Mouse (Mus musculus) MEL (cell line): Measurements from ENCODE around the gene Dus2. TPM values are rescaled to one million over a fixed set of nuclear protein-coding genes. Genes with fewer than 3 reads are reported as not detected.

ENCODE experiments used
- DNase-seq: peaks from one replicate; pipeline ENCODE4 v3.0.0; 2011; ENCODE audit warnings: low read depth, low spot score
- H3K27ac ChIP-seq: 2 replicates; pipeline ENCODE4 v1.5.1; 2012; ENCODE audit warnings: low read depth, mild to moderate bottlenecking, control low read depth, low read length, moderate library complexity; ENCODE audit not compliant: control insufficient read depth
- H3K27me3 ChIP-seq, 2 experiments: fragments of 150-350 bp in 1 of 2; sonication (generic) in 1 of 2; 2 replicates each; pipeline ENCODE4 v1.6.1; 2012; ENCODE audit warnings: low read length in 2 of 2, mild to moderate bottlenecking in 2 of 2, improper control_type of control experiment in 1 of 2, moderate library complexity in 1 of 2; ENCODE audit not compliant: insufficient read depth in 2 of 2, control insufficient read depth in 1 of 2
- H3K36me3 ChIP-seq, 2 experiments: 2 replicates each; pipeline ENCODE4 v1.6.1; 2012 to 2014; ENCODE audit warnings: low read length in 2 of 2, improper control_type of control experiment in 1 of 2, inconsistent platforms in 1 of 2, mild to moderate bottlenecking in 1 of 2; ENCODE audit not compliant: insufficient read depth in 2 of 2, control insufficient read depth in 1 of 2
- H3K4me1 ChIP-seq, 2 experiments: fragments of 150-350 bp in 1 of 2; sonication (generic) in 1 of 2; 2 replicates each; pipeline ENCODE4 v1.6.1; 2012; ENCODE audit warnings: low read length in 2 of 2, improper control_type of control experiment in 1 of 2, mild to moderate bottlenecking in 1 of 2; ENCODE audit not compliant: insufficient read depth in 2 of 2, control insufficient read depth in 1 of 2
- H3K4me3 ChIP-seq, 2 experiments: fragments of 150-350 bp in 1 of 2; sonication (generic) in 1 of 2; 2 replicates each; pipeline ENCODE4 v1.5.1; 2012; ENCODE audit warnings: low read depth in 2 of 2, low read length in 2 of 2, mild to moderate bottlenecking in 2 of 2, moderate library complexity in 2 of 2, control low read depth in 1 of 2, improper control_type of control experiment in 1 of 2; ENCODE audit not compliant: control insufficient read depth in 1 of 2, insufficient read depth in 1 of 2
- H3K79me2 ChIP-seq: 2 replicates; pipeline ENCODE4 v1.6.1; 2012; ENCODE audit warnings: mild to moderate bottlenecking, low read length, moderate library complexity; ENCODE audit not compliant: control insufficient read depth, poor library complexity, insufficient read depth
- H3K9ac ChIP-seq: 2 replicates; pipeline ENCODE4 v1.6.1; 2012; ENCODE audit warnings: low read depth, mild to moderate bottlenecking, control low read depth, low read length, moderate library complexity; ENCODE audit not compliant: control insufficient read depth, poor library complexity, severe bottlenecking
- H3K9me3 ChIP-seq: fragments of 150-350 bp; sonication (generic); replicated peaks from 2 replicates; pipeline ENCODE4 v1.6.1; 2012; ENCODE audit warnings: mild to moderate bottlenecking, low read length, improper control_type of control experiment, moderate library complexity; ENCODE audit not compliant: insufficient read depth
- BHLHE40 ChIP-seq: IDR thresholded peaks from 2 replicates; pipeline ENCODE4 v1.6.1; 2012; ENCODE audit warnings: low read depth, mild to moderate bottlenecking, inconsistent platforms, low read length, improper control_type of control experiment, borderline replicate concordance
- E2F4 ChIP-seq: IDR thresholded peaks from 2 replicates; pipeline ENCODE4 v1.6.1; 2011; ENCODE audit warnings: low read depth, low read length, improper control_type of control experiment, borderline replicate concordance
- EP300 ChIP-seq, 2 experiments: IDR thresholded peaks; 2 replicates each; pipeline ENCODE4 v1.6.1; 2011; ENCODE audit warnings: improper control_type of control experiment in 2 of 2, low read length in 2 of 2, low read depth in 1 of 2, mild to moderate bottlenecking in 1 of 2
- ETS1 ChIP-seq: IDR thresholded peaks from 2 replicates; pipeline ENCODE4 v1.6.1; 2012; ENCODE audit warnings: low read depth, mild to moderate bottlenecking, inconsistent platforms, low read length, improper control_type of control experiment, moderate library complexity
- GABPA ChIP-seq: IDR thresholded peaks from 2 replicates; pipeline ENCODE4 v1.6.1; 2012; ENCODE audit warnings: low read depth, mild to moderate bottlenecking, inconsistent platforms, low read length, improper control_type of control experiment, moderate library complexity
- HCFC1 ChIP-seq: IDR thresholded peaks from 2 replicates; pipeline ENCODE4 v1.6.1; 2012; ENCODE audit warnings: low read depth, mild to moderate bottlenecking, inconsistent platforms, low read length, improper control_type of control experiment, moderate library complexity
- JUND ChIP-seq: IDR thresholded peaks from 2 replicates; pipeline ENCODE4 v1.6.1; 2011; ENCODE audit warnings: low read depth, mild to moderate bottlenecking, improper control_type of control experiment, low read length
- MAFK ChIP-seq: IDR thresholded peaks from 2 replicates; pipeline ENCODE4 v1.6.1; 2011; ENCODE audit warnings: low read depth, mild to moderate bottlenecking, low read length, improper control_type of control experiment, borderline replicate concordance
- MAX ChIP-seq: IDR thresholded peaks from 2 replicates; pipeline ENCODE4 v1.6.1; 2011; ENCODE audit warnings: low read length, improper control_type of control experiment
- MAZ ChIP-seq: IDR thresholded peaks from 2 replicates; pipeline ENCODE4 v1.6.1; 2012; ENCODE audit warnings: low read depth, mild to moderate bottlenecking, inconsistent platforms, low read length, improper control_type of control experiment
- MEF2A ChIP-seq: IDR thresholded peaks from 2 replicates; pipeline ENCODE4 v1.6.1; 2014; ENCODE audit warnings: low read depth, mild to moderate bottlenecking, inconsistent platforms, low read length, improper control_type of control experiment; ENCODE audit not compliant: poor library complexity, insufficient replicate concordance, severe bottlenecking; ENCODE audit errors: extremely low read depth
- MXI1 ChIP-seq: IDR thresholded peaks from 2 replicates; pipeline ENCODE4 v1.6.1; 2011; ENCODE audit warnings: mild to moderate bottlenecking, low read depth, low read length, improper control_type of control experiment
- NELFE ChIP-seq: IDR thresholded peaks from 2 replicates; pipeline ENCODE4 v1.6.1; 2011; ENCODE audit warnings: low read depth, low read length, improper control_type of control experiment
- NRF1 ChIP-seq: IDR thresholded peaks from 2 replicates; pipeline ENCODE4 v1.6.1; 2014; ENCODE audit warnings: low read depth, mild to moderate bottlenecking, inconsistent platforms, low read length, improper control_type of control experiment, moderate library complexity; ENCODE audit not compliant: poor library complexity, insufficient read depth, severe bottlenecking
- POLR2A ChIP-seq, 2 experiments: IDR thresholded peaks; 2 replicates each; pipeline ENCODE4 v1.6.1; 2011 to 2012; ENCODE audit warnings: low read length in 2 of 2, mild to moderate bottlenecking in 2 of 2, control low read depth in 1 of 2, improper control_type of control experiment in 1 of 2, low read depth in 1 of 2, moderate library complexity in 1 of 2; ENCODE audit not compliant: control insufficient read depth in 1 of 2, insufficient read depth in 1 of 2, poor library complexity in 1 of 2
- POLR2AphosphoS2 ChIP-seq: IDR thresholded peaks from 2 replicates; pipeline ENCODE4 v1.6.1; 2011; ENCODE audit warnings: low read length, improper control_type of control experiment
- RAD21 ChIP-seq: IDR thresholded peaks from 2 replicates; pipeline ENCODE4 v1.6.1; 2011; ENCODE audit warnings: mild to moderate bottlenecking, low read depth, low read length, improper control_type of control experiment
- RCOR1 ChIP-seq: IDR thresholded peaks from 2 replicates; pipeline ENCODE4 v1.6.1; 2012; ENCODE audit warnings: low read depth, mild to moderate bottlenecking, inconsistent platforms, low read length, improper control_type of control experiment
- SIN3A ChIP-seq: IDR thresholded peaks from 2 replicates; pipeline ENCODE4 v1.6.1; 2012; ENCODE audit warnings: low read length, improper control_type of control experiment, inconsistent platforms
- TAL1 ChIP-seq: IDR thresholded peaks from 2 replicates; pipeline ENCODE4 v1.6.1; 2012; ENCODE audit warnings: mild to moderate bottlenecking, inconsistent platforms, low read length, moderate library complexity, mixed read lengths
- TCF12 ChIP-seq: IDR thresholded peaks from 2 replicates; pipeline ENCODE4 v1.6.1; 2014; ENCODE audit warnings: low read depth, mild to moderate bottlenecking, inconsistent platforms, low read length, improper control_type of control experiment, moderate library complexity
- UBTF ChIP-seq: IDR thresholded peaks from 2 replicates; pipeline ENCODE4 v1.6.1; 2012; ENCODE audit warnings: low read depth, mild to moderate bottlenecking, inconsistent platforms, low read length, improper control_type of control experiment, moderate library complexity, borderline replicate concordance; ENCODE audit not compliant: insufficient read depth
- ZC3H11A ChIP-seq: IDR thresholded peaks from 2 replicates; pipeline ENCODE4 v1.6.1; 2012; ENCODE audit warnings: low read depth, mild to moderate bottlenecking, inconsistent platforms, low read length, improper control_type of control experiment
- ZMIZ1 ChIP-seq: IDR thresholded peaks from 2 replicates; pipeline ENCODE4 v1.6.1; 2012; ENCODE audit warnings: low read depth, mild to moderate bottlenecking, inconsistent platforms, low read length, improper control_type of control experiment, moderate library complexity
- polyA plus RNA-seq, 2 experiments: library from polyadenylated mRNA; stranded (reverse) in 1 of 2; unstranded in 1 of 2; fragments of >175 nt in 1 of 2; fragments of >200 nt in 1 of 2; gene quantifications; 2 replicates each; pipeline versions ENCODE4 v1.2.1 to v1.2.4; 2012; ENCODE audit warnings: low replicate concordance in 2 of 2, low read depth in 1 of 2; ENCODE audit not compliant: insufficient read length in 2 of 2, insufficient read depth in 1 of 2, missing spikeins in 1 of 2
- total RNA-seq: library from RNA; depleted of rRNA; stranded (reverse); fragments of 300-350 nt; gene quantifications from 2 replicates; pipeline ENCODE4 v1.2.3, GENCODE M21; 2012

Gene Dus2
- total and polyA plus RNA-seq, 3 experiments, result 9.2 to 11.9 TPM; not detected in 1

DNA sequence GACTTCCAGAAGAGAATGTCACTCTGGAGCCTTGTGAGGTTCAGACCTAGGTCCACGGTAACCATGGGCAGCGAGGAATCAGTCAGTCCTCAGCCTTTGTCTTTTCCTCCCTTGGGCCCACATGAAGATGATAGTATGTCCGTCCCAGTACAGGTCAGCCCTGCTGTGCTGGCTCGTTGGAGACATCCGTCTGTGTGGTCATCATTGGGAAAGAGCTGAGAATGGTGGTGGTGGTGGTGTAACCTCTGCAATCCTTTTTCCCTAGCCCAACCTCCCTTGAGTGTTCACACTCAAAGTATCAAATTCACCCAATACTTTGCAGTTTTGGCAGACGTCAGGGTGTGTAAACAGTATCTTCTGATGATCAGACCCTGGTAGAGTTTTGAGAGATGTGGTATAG lies 58.7 kb downstream of the Dus2 start:
- Histone ChIP-seq H3K36me3 (peaks cover 0 to 2% of the 10 kb centered on the region in 2 experiments; a peak in 2 of 4 replicates), H3K27me3 (no peaks in the 10 kb centered on the region), H3K9me3 (no peaks in the 10 kb centered on the region), H3K9ac (no peak overlapping the region), H3K27ac (no peak overlapping the region), H3K79me2 (no peaks in the 10 kb centered on the region), H3K4me3 (no peak overlapping the region), H3K4me1 (no peaks in the 10 kb centered on the region)
- no peak for DNase-seq
- TF ChIP-seq RCOR1, result no peak
- TF ChIP-seq POLR2AphosphoS2, result no peak
- no peak for TF ChIP-seq SIN3A
- no peak for TF ChIP-seq ZMIZ1
- TF ChIP-seq MXI1, result no peak
- no peak for TF ChIP-seq ETS1
- TF ChIP-seq POLR2A (IDR thresholded peaks at IDR 0.05; ENCODE audit: control insufficient read depth in 1 of 2, insufficient read depth in 1 of 2, low read depth in 1 of 2, low read length in 2 of 2, poor library complexity in 1 of 2), result no peak
- no peak for TF ChIP-seq TCF12
- TF ChIP-seq MAZ, result no peak

DNA sequence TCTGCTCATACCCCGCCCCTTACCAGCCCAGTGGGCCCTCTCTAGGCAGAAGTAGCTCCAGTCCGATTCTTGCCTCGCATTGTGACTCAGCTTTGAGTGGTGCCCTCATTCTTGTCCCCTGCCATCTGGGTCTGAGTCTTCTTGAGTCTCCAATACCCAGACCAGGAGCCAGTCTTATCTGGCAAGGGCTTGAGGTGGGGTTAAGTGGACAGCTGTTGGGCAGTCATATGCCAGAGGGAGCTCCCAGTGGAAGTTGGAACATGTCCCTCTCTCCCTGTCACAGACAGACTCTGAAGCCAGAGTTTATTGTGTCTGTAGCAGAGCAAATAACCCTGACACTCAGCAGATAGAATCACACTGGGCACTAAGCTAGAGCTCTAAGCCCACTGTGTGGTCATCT lies 59.9 kb downstream of the Dus2 start:
- Histone ChIP-seq H3K27me3 (no peaks in the 10 kb centered on the region), H3K4me3 (no peak overlapping the region)
- TF ChIP-seq TCF12 (no peak), SIN3A (no peak), EP300 (IDR thresholded peaks at IDR 0.05; ENCODE audit: low read depth in 1 of 2, low read length in 2 of 2) (no peak), BHLHE40 (no peak), ETS1 (no peak), TAL1 (no peak), RCOR1 (no peak)
- TF ChIP-seq, all 39 proteins: peak for 0
- Histone ChIP-seq H3K27ac (no peak overlapping the region), H3K4me1 (no peaks in the 10 kb centered on the region), H3K79me2 (no peaks in the 10 kb centered on the region), H3K36me3 (peaks cover 0 to 2% of the 10 kb centered on the region in 2 experiments; a peak in 2 of 4 replicates), H3K9me3 (no peaks in the 10 kb centered on the region), H3K9ac (no peak overlapping the region)
- DNase-seq, result no peak

DNA sequence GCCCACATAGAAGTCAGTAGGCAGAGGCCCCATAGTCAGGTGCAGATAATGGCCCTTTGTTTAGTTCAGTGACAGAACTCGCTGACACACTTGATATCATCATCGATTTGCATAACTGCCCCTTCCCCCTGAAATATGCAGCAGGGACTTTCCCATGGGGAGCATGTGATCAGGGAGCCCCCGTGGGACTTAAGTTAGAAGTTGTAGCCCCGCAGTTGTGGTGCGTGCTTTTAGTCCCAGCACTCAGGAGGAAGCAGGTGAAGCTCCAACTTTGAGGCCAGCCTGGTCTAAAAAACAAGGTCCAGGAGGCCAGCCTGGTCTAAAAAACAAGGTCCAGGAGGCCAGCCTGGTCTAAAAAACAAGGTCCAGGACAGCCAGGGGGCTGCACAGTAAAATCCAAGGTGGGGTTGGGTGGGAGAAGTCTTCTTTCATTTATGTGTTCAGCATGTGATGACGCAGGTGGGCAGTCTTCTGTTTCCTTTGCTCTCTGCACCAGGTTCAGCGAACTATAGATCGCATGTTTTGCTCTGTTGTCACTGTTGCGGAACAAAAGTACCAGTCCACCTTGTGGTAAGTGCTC lies 61.5 kb downstream of the Dus2 start:
- Histone ChIP-seq H3K79me2 (no peaks in the 10 kb centered on the region), H3K27me3 (no peaks in the 10 kb centered on the region), H3K36me3 (peaks cover 2% of the 10 kb centered on the region in 2 experiments; a peak in 2 of 4 replicates), H3K4me1 (peaks cover 0 to under 1% of the 10 kb centered on the region in 2 experiments; a peak in 1 of 4 replicates), H3K4me3 (no peak overlapping the region), H3K27ac (no peak overlapping the region), H3K9me3 (no peaks in the 10 kb centered on the region), H3K9ac (no peak overlapping the region)
- no peak for TF ChIP-seq MAX
- no peak for TF ChIP-seq NRF1
- TF ChIP-seq JUND, result no peak
- TF ChIP-seq POLR2A (IDR thresholded peaks at IDR 0.05; ENCODE audit: control insufficient read depth in 1 of 2, insufficient read depth in 1 of 2, low read depth in 1 of 2, low read length in 2 of 2, poor library complexity in 1 of 2), result no peak
- TF ChIP-seq MAFK, result no peak
- no peak for TF ChIP-seq MEF2A
- TF ChIP-seq EP300 (IDR thresholded peaks at IDR 0.05; ENCODE audit: low read depth in 1 of 2, low read length in 2 of 2), result no peak
- TF ChIP-seq RAD21, result no peak
- TF ChIP-seq TAL1, result no peak
- no peak for TF ChIP-seq ZC3H11A
- TF ChIP-seq HCFC1, result no peak
- TF ChIP-seq MXI1, result no peak
- TF ChIP-seq E2F4, result no peak
- TF ChIP-seq ETS1, result no peak
- no peak for TF ChIP-seq POLR2AphosphoS2
- TF ChIP-seq GABPA, result no peak
- TF ChIP-seq UBTF, result no peak
- no peak for TF ChIP-seq NELFE
- DNase-seq, result no peak
